Mouse (Mus musculus) bone marrow macrophage, adult 2 months (primary cell): ENCODE results near the gene Asic2.

ENCODE experiments used
- CTCF ChIP-seq: IDR thresholded peaks from 2 replicates; pipeline ENCODE4 v1.5.1; 2012; ENCODE audit warnings: low read depth, mild to moderate bottlenecking, low read length, moderate library complexity
- POLR2A ChIP-seq: IDR thresholded peaks from 2 replicates; pipeline ENCODE4 v1.6.1; 2012; ENCODE audit warnings: mild to moderate bottlenecking, low read depth, low read length, borderline replicate concordance

- TF ChIP-seq CTCF: no peak
- no peak for TF ChIP-seq POLR2A
Observed at GRCm38 (mm10) chr11:81954398-81954797, 13.9 kb downstream of the Asic2 start.
